Mouse (Mus musculus): ENCODE data around the gene Nln. TPM values are rescaled to one million over a fixed set of nuclear protein-coding genes. Genes with fewer than 3 reads are reported as not detected.

Gene Nln
- polyA plus RNA-seq, 2 experiments, result 5.3 to 13.7 TPM

DNA sequence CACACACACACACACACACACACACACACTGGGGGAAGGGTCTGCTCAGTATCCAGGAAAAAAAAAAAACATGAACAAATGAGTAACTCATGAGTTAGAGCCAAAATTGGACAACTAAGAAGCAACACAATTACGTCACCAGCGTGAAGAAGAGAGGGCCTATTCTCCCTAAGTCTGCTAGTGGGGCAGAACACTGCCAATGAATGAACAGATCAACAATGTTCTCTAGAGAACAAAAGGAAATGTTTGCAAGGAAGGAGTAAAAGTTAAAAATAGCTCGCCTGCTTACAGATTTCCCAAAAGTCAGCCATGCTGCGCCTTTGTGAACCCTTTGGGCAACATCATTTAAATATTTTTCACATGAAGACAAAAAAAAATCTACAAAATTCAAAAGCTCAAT lies 69.6 kb downstream of the Nln start:
- Histone ChIP-seq H3K27ac (no peak overlapping the region), H3K4me2 (ENCODE audit: low read depth) (no peak overlapping the region), H3K4me1 (replicated peaks; ENCODE audit: control insufficient read depth in 2 of 2, insufficient read depth in 2 of 2, low read length in 1 of 2) (peaks cover 6 to 47% of the 10 kb centered on the region in 2 experiments), H3K9ac (replicated peaks) (no peak overlapping the region), H3K9me3 (ENCODE audit: control insufficient read depth, low read length) (no peaks in the 10 kb centered on the region), H3K27me3 (ENCODE audit: control insufficient read depth, insufficient read depth, low read length) (no peaks in the 10 kb centered on the region), H3K4me3 (ENCODE audit: insufficient read depth in 1 of 2, low read depth in 2 of 2, low read length in 2 of 2) (no peak overlapping the region), H3K36me3 (replicated peaks; ENCODE audit: control insufficient read depth, insufficient read depth, low read depth) (no peaks in the 10 kb centered on the region)
- ATAC-seq (ENCODE audit: insufficient read depth), result no peak
- TF ChIP-seq EP300 (IDR thresholded peaks at IDR 0.05; ENCODE audit: low read depth), result no peak
- TF ChIP-seq CTCF (IDR thresholded peaks at IDR 0.05; ENCODE audit: low read depth), result no peak
- 78% methylated on average over 4 of the region's 4 CpGs for WGBS (ENCODE audit: insufficient replicate concordance)
- DNase-seq (ENCODE audit: low read depth in 3 of 3, low spot score in 3 of 3), result no peak

DNA sequence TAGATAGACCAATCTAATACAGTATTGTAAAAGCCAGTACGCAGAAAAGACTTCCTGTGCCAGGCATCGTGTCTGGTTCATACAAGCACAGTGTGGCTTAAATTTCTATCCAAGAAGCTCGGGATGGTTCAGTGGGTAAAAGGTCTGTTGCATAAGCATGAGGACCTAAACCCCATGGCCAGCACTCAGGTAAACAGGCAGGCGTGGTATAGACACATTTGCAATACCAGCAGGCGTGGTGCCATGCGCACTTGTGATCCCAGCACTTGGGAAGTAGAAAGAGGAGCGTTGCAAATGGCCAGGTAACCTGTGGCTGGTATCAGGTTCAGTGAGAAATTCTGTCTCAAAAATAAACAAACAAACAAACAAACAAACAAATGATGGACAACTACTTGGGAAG lies 70.5 kb downstream of the Nln start:
- Histone ChIP-seq H3K4me2 (ENCODE audit: low read depth) (no peak overlapping the region), H3K4me3 (ENCODE audit: insufficient read depth in 1 of 2, low read depth in 2 of 2, low read length in 2 of 2) (no peak overlapping the region), H3K4me1 (replicated peaks; ENCODE audit: control insufficient read depth in 2 of 2, insufficient read depth in 2 of 2, low read length in 1 of 2) (peaks cover 6 to 45% of the 10 kb centered on the region in 2 experiments), H3K27ac (no peak overlapping the region), H3K9ac (replicated peaks) (no peak overlapping the region), H3K9me3 (ENCODE audit: control insufficient read depth, low read length) (no peaks in the 10 kb centered on the region), H3K27me3 (ENCODE audit: control insufficient read depth, insufficient read depth, low read length) (no peaks in the 10 kb centered on the region), H3K36me3 (replicated peaks; ENCODE audit: control insufficient read depth, insufficient read depth, low read depth) (no peaks in the 10 kb centered on the region)
- ATAC-seq (ENCODE audit: insufficient read depth) (no peak), DNase-seq (ENCODE audit: low read depth in 3 of 3, low spot score in 3 of 3) (no peak)
- WGBS (ENCODE audit: insufficient replicate concordance), result 72% methylated on average over 7 of the region's 7 CpGs
- TF ChIP-seq EP300 (IDR thresholded peaks at IDR 0.05; ENCODE audit: low read depth), result no peak
- TF ChIP-seq CTCF (IDR thresholded peaks at IDR 0.05; ENCODE audit: low read depth), result no peak

DNA sequence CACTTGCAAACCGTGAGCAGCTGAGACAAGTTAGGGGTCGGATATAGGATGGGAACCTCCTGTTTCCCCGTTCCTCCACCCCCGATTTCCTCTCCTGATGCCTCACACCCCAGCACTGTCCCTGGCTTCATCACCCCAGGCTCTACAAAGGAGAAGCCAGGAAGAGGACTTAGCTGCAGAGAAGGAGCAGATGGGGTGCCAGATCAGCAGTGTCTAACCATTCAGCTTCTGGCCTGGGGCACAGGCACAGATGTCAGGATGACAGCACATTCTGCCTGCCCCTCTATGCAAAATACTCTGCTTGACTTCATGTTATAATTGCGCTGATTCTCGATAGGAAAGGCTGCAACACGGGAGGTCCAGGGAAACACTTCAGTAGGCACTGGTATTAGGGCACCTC lies 71.1 kb downstream of the Nln start:
- Histone ChIP-seq H3K4me2 (ENCODE audit: low read depth) (0 out of 2 replicates have a peak overlapping the region, but pooled peaks have one; percentile 1), H3K27ac (no peak overlapping the region), H3K36me3 (replicated peaks; ENCODE audit: control insufficient read depth, insufficient read depth, low read depth) (no peaks in the 10 kb centered on the region), H3K9ac (replicated peaks) (no peak overlapping the region), H3K27me3 (ENCODE audit: control insufficient read depth, insufficient read depth, low read length) (no peaks in the 10 kb centered on the region), H3K4me1 (replicated peaks; ENCODE audit: control insufficient read depth in 2 of 2, insufficient read depth in 2 of 2, low read length in 1 of 2) (peaks cover 6 to 45% of the 10 kb centered on the region in 2 experiments), H3K4me3 (ENCODE audit: insufficient read depth in 1 of 2, low read depth in 2 of 2, low read length in 2 of 2) (no peak overlapping the region; a peak in 1 of 4 replicates), H3K9me3 (ENCODE audit: control insufficient read depth, low read length) (no peaks in the 10 kb centered on the region)
- no peak for DNase-seq (ENCODE audit: low read depth in 3 of 3, low spot score in 3 of 3)
- no peak for ATAC-seq (ENCODE audit: insufficient read depth)
- 69% methylated on average over 7 of the region's 7 CpGs for WGBS (ENCODE audit: insufficient replicate concordance)
- TF ChIP-seq CTCF (IDR thresholded peaks at IDR 0.05; ENCODE audit: low read depth) (no peak), EP300 (IDR thresholded peaks at IDR 0.05; ENCODE audit: low read depth) (no peak)

DNA sequence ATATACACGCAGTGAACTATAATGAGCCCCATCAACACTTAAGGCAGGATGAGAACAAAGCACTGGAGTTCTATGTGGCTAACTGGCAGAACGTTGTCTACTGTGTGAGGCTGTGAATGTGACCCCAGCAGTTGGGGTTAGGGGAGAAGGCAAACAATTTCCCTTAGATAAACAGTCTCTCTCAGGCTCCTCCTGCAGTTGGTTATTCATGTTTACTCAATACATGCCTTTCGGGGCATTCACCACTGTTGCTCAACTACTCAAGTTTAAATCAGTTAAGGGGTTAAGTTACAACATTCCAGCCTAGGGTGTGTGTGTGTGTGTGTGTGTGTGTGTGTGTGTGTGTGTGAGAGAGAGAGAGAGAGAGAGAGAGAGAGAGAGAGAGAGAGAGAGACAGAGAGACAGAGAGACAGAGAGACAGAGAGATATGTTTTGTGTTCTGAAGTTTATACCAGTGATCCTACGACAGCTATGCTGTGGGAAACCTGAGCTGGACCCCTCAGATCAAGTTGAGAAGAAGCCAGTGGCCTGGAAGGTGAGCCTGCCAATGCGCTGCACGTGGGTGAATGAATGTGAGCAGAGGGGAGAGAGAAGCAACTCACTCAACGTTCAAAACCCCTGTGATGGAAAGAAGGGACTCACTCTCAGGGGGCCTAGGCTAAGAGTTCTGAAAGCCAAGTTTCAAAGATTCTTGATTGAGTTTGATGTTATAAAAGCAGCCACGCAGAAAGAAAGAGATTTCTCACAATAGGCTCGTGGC lies 71.7 kb downstream of the Nln start:
- Histone ChIP-seq H3K27me3 (ENCODE audit: control insufficient read depth, insufficient read depth, low read length) (no peaks in the 10 kb centered on the region), H3K27ac (no peak overlapping the region), H3K4me1 (replicated peaks; ENCODE audit: control insufficient read depth in 2 of 2, insufficient read depth in 2 of 2, low read length in 1 of 2) (peaks cover 6 to 51% of the 10 kb centered on the region in 2 experiments), H3K4me2 (ENCODE audit: low read depth) (peak overlapping the region; percentile 1; the same call in 1 of the 2 replicates), H3K4me3 (ENCODE audit: insufficient read depth in 1 of 2, low read depth in 2 of 2, low read length in 2 of 2) (no peak overlapping the region), H3K36me3 (replicated peaks; ENCODE audit: control insufficient read depth, insufficient read depth, low read depth) (no peaks in the 10 kb centered on the region), H3K9me3 (ENCODE audit: control insufficient read depth, low read length) (no peaks in the 10 kb centered on the region), H3K9ac (replicated peaks) (no peak overlapping the region)
- peak; percentile 61 for ATAC-seq (ENCODE audit: insufficient read depth)
- TF ChIP-seq EP300 (IDR thresholded peaks at IDR 0.05; ENCODE audit: low read depth) (0 out of 2 replicates have a peak, but pooled peaks have one; percentile 9), CTCF (IDR thresholded peaks at IDR 0.05; ENCODE audit: low read depth) (no peak)
- WGBS (ENCODE audit: insufficient replicate concordance), result 59% methylated on average over 9 of the region's 9 CpGs
- DNase-seq (ENCODE audit: low read depth in 3 of 3, low spot score in 3 of 3), result peak in 2 of 3 experiments; percentile 31 to 32

DNA sequence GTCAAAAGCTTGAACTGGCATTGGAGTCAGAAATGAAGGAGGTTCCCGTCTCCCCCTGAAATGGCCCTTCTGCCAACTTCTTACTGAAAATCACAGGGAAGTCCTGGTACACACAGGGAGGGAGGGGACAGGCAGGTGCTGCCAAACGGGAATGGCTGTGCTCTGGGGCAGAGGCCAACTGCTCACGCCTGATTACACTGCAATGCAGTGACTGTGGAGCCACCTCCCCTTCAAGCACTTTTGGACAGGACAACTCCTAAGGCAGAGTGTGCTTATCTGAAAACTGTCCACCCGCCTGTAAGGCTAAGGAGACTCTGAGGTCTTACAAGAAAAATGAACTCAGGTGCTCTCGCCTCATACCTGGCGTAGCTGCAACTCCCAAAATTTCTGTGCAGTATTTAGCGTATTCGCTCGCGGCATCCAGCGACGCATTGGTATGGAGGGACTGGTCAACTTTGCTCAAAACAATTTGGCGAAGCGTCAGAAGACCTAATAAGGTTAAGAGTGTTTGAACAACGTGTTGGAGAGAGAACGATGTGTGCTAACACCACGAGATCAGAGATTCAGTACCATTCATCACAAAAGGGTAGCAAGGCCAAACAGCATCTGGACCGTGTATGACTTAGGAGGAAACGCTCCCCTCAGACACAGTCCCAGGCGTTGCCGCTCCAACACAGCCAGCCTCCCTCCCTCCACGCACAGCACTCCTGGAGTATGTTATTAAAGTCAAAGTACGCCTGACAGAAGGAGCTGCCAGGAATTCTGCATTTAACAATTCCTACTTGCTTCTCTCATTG lies 72.7 kb downstream of the Nln start:
- Histone ChIP-seq H3K9ac (replicated peaks) (no peak overlapping the region), H3K9me3 (ENCODE audit: control insufficient read depth, low read length) (no peaks in the 10 kb centered on the region), H3K27ac (peak overlapping the region; percentile 30), H3K4me3 (ENCODE audit: insufficient read depth in 1 of 2, low read depth in 2 of 2, low read length in 2 of 2) (no peak overlapping the region), H3K27me3 (ENCODE audit: control insufficient read depth, insufficient read depth, low read length) (no peaks in the 10 kb centered on the region), H3K4me2 (ENCODE audit: low read depth) (peak overlapping the region; percentile 24; the same call in 1 of the 2 replicates), H3K36me3 (replicated peaks; ENCODE audit: control insufficient read depth, insufficient read depth, low read depth) (no peaks in the 10 kb centered on the region), H3K4me1 (replicated peaks; ENCODE audit: control insufficient read depth in 2 of 2, insufficient read depth in 2 of 2, low read length in 1 of 2) (peaks cover 6 to 54% of the 10 kb centered on the region in 2 experiments)
- TF ChIP-seq EP300 (IDR thresholded peaks at IDR 0.05; ENCODE audit: low read depth), result no peak
- no peak for TF ChIP-seq CTCF (IDR thresholded peaks at IDR 0.05; ENCODE audit: low read depth)
- DNase-seq (ENCODE audit: low read depth in 3 of 3, low spot score in 3 of 3), result no peak
- peak; percentile 63 for ATAC-seq (ENCODE audit: insufficient read depth)
- 66% methylated on average over 23 of the region's 23 CpGs for WGBS (ENCODE audit: insufficient replicate concordance)
